8 mouse cellular contexts compared by ENCODE assay signal in the genomic region with DNA sequence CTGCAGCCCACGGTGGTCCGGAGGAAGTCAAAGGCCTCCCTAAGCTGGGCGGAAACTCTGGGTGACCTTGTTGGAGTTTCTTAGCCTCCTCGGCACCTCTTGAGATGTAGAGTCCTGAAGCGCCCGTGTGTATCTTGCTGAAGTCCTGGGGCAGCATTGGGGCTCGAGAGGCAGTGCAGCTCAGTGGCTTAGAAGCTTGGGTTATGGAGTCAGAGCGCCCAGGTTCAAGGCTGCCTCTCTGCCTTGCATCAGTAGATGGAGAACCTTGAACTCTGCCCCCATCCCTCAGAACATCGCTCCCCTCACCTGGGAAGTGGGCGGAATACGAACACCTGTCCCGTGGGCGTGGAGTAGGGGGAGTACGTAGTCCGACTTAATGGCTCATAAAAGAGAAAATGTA. TPM values are rescaled to one million over a fixed set of nuclear protein-coding genes. Genes with fewer than 3 reads are reported as not detected.
A peak's percentile ranks its signal among the peaks of the same experiment; 100 is the strongest.
DNase-seq lines count a peak whose midpoint lies in the region; ATAC-seq and TF ChIP-seq lines count a peak whose summit lies in the region.

No protein-coding gene starts in this region.

- no peak for DNase-seq in kidney, postnatal 0 days (ENCODE audit: low spot score)
- DNase-seq in kidney, adult 11 months, result no peak
- no peak for DNase-seq in embryonic facial prominence, embryonic 11.5 days (ENCODE audit: low spot score)
- no peak for DNase-seq in layer of hippocampus, adult 11-12 months (ENCODE audit: low spot score)
- DNase-seq in ovary, postnatal 10 days (ENCODE audit: low spot score), result no peak
- no peak for DNase-seq in spleen, adult 12 weeks (ENCODE audit: low spot score)

- no peaks in the 10 kb centered on the region for H3K27me3 ChIP-seq in kidney, postnatal 0 days (ENCODE audit: insufficient read depth, low read length)
- no peaks in the 10 kb centered on the region for H3K27me3 ChIP-seq in embryonic facial prominence, embryonic 11.5 days (ENCODE audit: control insufficient read depth, insufficient read depth, low read length)
- no peaks in the 10 kb centered on the region for H3K27me3 ChIP-seq in midbrain, embryonic 16.5 days (ENCODE audit: control insufficient read depth, insufficient read depth, low read depth, low read length)

- H3K4me1 ChIP-seq in kidney, postnatal 0 days (replicated peaks; ENCODE audit: insufficient read depth, low read length), result 0 out of 2 replicates have a peak, but pooled peaks cover 5% of the 10 kb centered on the region
- H3K4me1 ChIP-seq in embryonic facial prominence, embryonic 11.5 days (ENCODE audit: control insufficient read depth, insufficient read depth, low read length), result no peaks in the 10 kb centered on the region
- H3K4me1 ChIP-seq in midbrain, embryonic 16.5 days (ENCODE audit: control insufficient read depth, insufficient read depth, low read length), result peaks cover 13% of the 10 kb centered on the region

- WGBS in kidney, postnatal 0 days, result 5% methylated on average over 15 of the region's 15 CpGs
- WGBS in embryonic facial prominence, embryonic 11.5 days, result 13% methylated on average over 15 of the region's 15 CpGs
- WGBS in midbrain, embryonic 16.5 days, result 8% methylated on average over 15 of the region's 15 CpGs

- H3K27ac ChIP-seq in kidney, postnatal 0 days, result peak overlapping the region; percentile 82
- no peak overlapping the region for H3K27ac ChIP-seq in embryonic facial prominence, embryonic 11.5 days (replicated peaks; ENCODE audit: low read depth, low read length)
- H3K27ac ChIP-seq in midbrain, embryonic 16.5 days (ENCODE audit: low read length), result peak overlapping the region; percentile 74

- no peaks in the 10 kb centered on the region for H3K9me3 ChIP-seq in kidney, postnatal 0 days (replicated peaks; ENCODE audit: low read length)
- H3K9me3 ChIP-seq in embryonic facial prominence, embryonic 11.5 days (replicated peaks; ENCODE audit: control insufficient read depth, low read length), result no peaks in the 10 kb centered on the region
- H3K9me3 ChIP-seq in midbrain, embryonic 16.5 days (replicated peaks; ENCODE audit: control insufficient read depth, low read length, poor library complexity, severe bottlenecking), result no peaks in the 10 kb centered on the region

- peak overlapping the region; percentile 78 for H3K9ac ChIP-seq in kidney, postnatal 0 days (ENCODE audit: low read depth, low read length)
- peak overlapping the region; percentile 74 for H3K9ac ChIP-seq in embryonic facial prominence, embryonic 11.5 days (replicated peaks; ENCODE audit: low read length)
- peak overlapping the region; percentile 79 for H3K9ac ChIP-seq in midbrain, embryonic 16.5 days (ENCODE audit: low read depth, low read length)

- peak overlapping the region; percentile 90 for H3K4me2 ChIP-seq in kidney, postnatal 0 days (ENCODE audit: low read length)
- peak overlapping the region; percentile 65 for H3K4me2 ChIP-seq in embryonic facial prominence, embryonic 11.5 days (ENCODE audit: low read depth, low read length)
- H3K4me2 ChIP-seq in midbrain, embryonic 16.5 days (ENCODE audit: low read length), result peak overlapping the region; percentile 87

- H3K36me3 ChIP-seq in kidney, postnatal 0 days (ENCODE audit: insufficient read depth, low read length), result no peaks in the 10 kb centered on the region
- no peaks in the 10 kb centered on the region for H3K36me3 ChIP-seq in embryonic facial prominence, embryonic 11.5 days (replicated peaks; ENCODE audit: control insufficient read depth, insufficient read depth, low read depth, low read length)
- no peaks in the 10 kb centered on the region for H3K36me3 ChIP-seq in midbrain, embryonic 16.5 days (ENCODE audit: control insufficient read depth, insufficient read depth, low read length)

- H3K4me3 ChIP-seq in kidney, postnatal 0 days (replicated peaks; ENCODE audit: low read depth, low read length), result peak overlapping the region; percentile 89
- H3K4me3 ChIP-seq in embryonic facial prominence, embryonic 11.5 days (ENCODE audit: low read depth, low read length), result peak overlapping the region; percentile 86
- H3K4me3 ChIP-seq in midbrain, embryonic 16.5 days (ENCODE audit: low read depth, low read length), result peak overlapping the region; percentile 76

- no peak for ATAC-seq in kidney, postnatal 0 days (replicated peaks; ENCODE audit: low FRiP score, low read depth)
- no peak; the same call in 1 of the 2 replicates for ATAC-seq in embryonic facial prominence, embryonic 11.5 days (replicated peaks; ENCODE audit: insufficient number of reproducible peaks, low FRiP score, low TSS enrichment, low read depth)
- peak; percentile 9 for ATAC-seq in inflammation-experienced regulatory T-cells, adult 6 months
- ATAC-seq in midbrain, embryonic 16.5 days, result no peak; the same call in 1 of the 2 replicates

- TF ChIP-seq CTCF in kidney, postnatal 0 days (IDR thresholded peaks at IDR 0.05; ENCODE audit: low read depth), result no peak

RNA-seq across cellular contexts. Expression of gene Dhx35, which starts 0.4 kb away (rescaled TPM):
- polyA plus RNA-seq in kidney, postnatal 0 days (2015; fragmentation: Nextera tagmentation; extraction: Ambion mirVana), result 13.4 and 14.4 TPM in 2 replicates
- 15.6 and 16.8 TPM in 2 replicates for polyA plus RNA-seq in embryonic facial prominence, embryonic 11.5 days (2014; fragmentation: Nextera tagmentation; extraction: Ambion mirVana)
- 10 to 100 TPM; 12.7 to 16.1 (median 14.1) TPM for polyA plus RNA-seq in inflammation-experienced regulatory T-cells, adult 6 months (2017; shearing (Covaris generic))
- polyA plus RNA-seq in midbrain, embryonic 16.5 days (2015; fragmentation: Nextera tagmentation; extraction: Ambion mirVana), result 12.6 and 14.9 TPM in 2 replicates

RNA-seq across cellular contexts. Expression of gene Fam83d, which starts 27.1 kb away (rescaled TPM):
- 20.9 and 23.5 TPM in 2 replicates for polyA plus RNA-seq in kidney, postnatal 0 days (2015; fragmentation: Nextera tagmentation; extraction: Ambion mirVana)
- 47.1 and 54.1 TPM in 2 replicates for polyA plus RNA-seq in embryonic facial prominence, embryonic 11.5 days (2014; fragmentation: Nextera tagmentation; extraction: Ambion mirVana)
- polyA plus RNA-seq in inflammation-experienced regulatory T-cells, adult 6 months (2017; shearing (Covaris generic)), result 1 to 10 TPM in 1 of 3 experiments, under 1 TPM in 2; 0.50 to 3.9 (median 0.59) TPM
- 4.7 and 5.4 TPM in 2 replicates for polyA plus RNA-seq in midbrain, embryonic 16.5 days (2015; fragmentation: Nextera tagmentation; extraction: Ambion mirVana)
